Mouse (Mus musculus) brain, embryonic 14.5 days (tissue): ENCODE results near the gene Dapk2. TPM values are rescaled to one million over a fixed set of nuclear protein-coding genes. Genes with fewer than 3 reads are reported as not detected.
A peak's percentile ranks its signal among the peaks of the same experiment; 100 is the strongest.

ENCODE experiments used
- DNase-seq: peaks from one replicate; pipeline ENCODE4 v3.0.0-alpha.2; 2011; ENCODE audit warnings: low read depth
- CTCF ChIP-seq: fragments of 200-500 bp; IDR thresholded peaks from 2 replicates; pipeline ENCODE4 v1.5.1; 2012; ENCODE audit warnings: inconsistent platforms, mild to moderate bottlenecking, moderate library complexity, borderline replicate concordance; ENCODE audit not compliant: insufficient read depth, insufficient read length; ENCODE audit errors: extremely low read depth
- POLR2A ChIP-seq: fragments of 200-500 bp; IDR thresholded peaks from 2 replicates; pipeline ENCODE4 v1.6.1; 2012; ENCODE audit warnings: mild to moderate bottlenecking, inconsistent platforms, borderline replicate concordance; ENCODE audit not compliant: poor library complexity, insufficient read depth, insufficient read length, severe bottlenecking; ENCODE audit errors: extremely low read depth
- polyA plus RNA-seq: library from polyadenylated mRNA; depleted of rRNA; stranded (reverse); fragments of >200 nt; gene quantifications from 2 replicates; pipeline ENCODE4 v1.2.3, GENCODE M21; 2012

The Dapk2 gene
- polyA plus RNA-seq, 1 experiment: 1.1 TPM

DNA sequence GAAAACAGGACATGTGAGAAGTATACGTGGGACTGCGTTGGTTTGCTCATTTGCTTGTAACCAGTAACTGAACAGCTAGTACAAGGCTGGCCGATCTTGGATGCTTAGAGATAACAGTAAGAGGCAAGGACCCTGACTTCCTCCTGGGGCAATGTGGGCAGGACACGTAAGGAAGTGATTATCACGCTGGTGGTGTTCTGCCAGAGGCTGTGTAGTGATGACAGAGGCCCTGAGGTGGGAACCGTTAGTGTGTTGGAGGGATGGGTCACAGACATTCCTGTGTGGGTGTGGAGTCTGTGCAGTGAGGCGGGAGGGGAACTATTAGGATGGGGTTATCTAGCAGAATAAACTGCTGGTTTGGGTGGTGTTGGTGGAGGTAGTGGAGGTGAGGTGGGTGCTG is 81.2 kb downstream of the Dapk2 start:
- DNase-seq: no peak
- TF ChIP-seq CTCF (no peak), POLR2A (no peak)

DNA sequence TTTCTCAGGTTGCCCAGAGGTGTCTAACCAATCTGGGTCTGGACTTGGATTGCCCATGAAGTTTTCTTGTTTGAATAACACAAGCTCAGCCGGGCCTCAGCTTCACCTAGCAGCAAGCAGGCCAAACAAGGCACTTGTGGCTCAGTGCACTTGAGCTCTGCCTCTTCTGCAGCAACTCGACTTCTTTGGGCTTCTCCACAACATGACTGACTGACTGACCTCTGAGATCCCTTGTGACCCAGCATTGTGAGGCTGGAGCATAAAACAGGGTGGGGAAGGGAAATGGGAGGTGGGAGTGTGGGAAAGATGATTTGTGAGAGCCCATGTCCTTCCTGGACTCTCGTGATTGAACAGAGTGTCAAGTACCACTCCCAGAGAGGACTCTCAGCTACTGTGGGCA is 81.7 kb downstream of the Dapk2 start:
- TF ChIP-seq POLR2A (no peak), CTCF (no peak)
- DNase-seq: no peak

DNA sequence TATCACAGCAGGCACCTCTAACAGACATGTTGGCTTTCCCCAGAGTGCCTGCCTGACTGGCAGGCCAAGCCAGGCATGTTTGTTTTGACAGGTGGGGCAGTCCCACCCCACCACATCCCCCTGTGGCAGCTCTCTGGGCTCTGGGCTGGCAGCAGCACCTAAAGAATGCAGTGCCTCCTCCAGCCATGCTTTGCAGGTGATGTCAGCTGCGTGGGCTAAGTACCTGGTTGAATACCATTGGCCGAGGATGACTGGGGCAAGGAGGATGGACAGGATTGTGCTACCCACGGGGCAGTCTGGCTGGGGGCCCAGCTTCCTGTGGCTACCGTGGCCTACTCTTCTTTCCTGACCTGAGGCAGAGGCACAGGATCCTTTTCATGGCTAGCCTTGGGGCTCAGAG is 82.5 kb downstream of the Dapk2 start:
- TF ChIP-seq CTCF (no peak), POLR2A (no peak)
- DNase-seq: no peak

GRCm38 (mm10) chr9:66240991-66241390 is 83.0 kb downstream of the Dapk2 start:
- TF ChIP-seq CTCF (peak; percentile 70; the same call in 1 of the 2 replicates), POLR2A (no peak)
- peak; percentile 51 for DNase-seq

GRCm38 (mm10) chr9:66241722-66242121 is 83.7 kb downstream of the Dapk2 start:
- DNase-seq: no peak
- TF ChIP-seq POLR2A (no peak), CTCF (no peak)

DNA sequence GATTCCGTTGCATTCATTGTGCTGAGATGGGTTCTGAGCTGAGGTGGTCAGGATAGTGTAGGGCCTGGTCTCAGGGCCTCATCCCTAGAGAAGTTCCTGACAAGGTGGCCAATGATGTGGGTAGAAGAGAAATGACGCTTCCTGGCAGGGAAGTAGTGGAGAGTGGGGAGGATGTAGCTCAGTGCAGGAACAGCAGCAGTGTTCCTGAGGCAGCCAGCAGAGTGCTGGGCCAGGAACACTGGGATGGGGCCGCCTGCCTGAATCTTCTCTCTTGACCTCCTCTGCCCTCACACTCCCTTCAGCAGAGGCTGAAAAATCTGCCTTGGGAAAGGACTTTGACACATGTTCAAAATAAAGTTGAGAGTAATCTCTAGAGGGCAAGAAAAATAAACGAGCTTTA is 85.2 kb downstream of the Dapk2 start:
- DNase-seq: no peak
- TF ChIP-seq CTCF: no peak
- TF ChIP-seq POLR2A: no peak

GRCm38 (mm10) chr9:66244079-66244478 is 86.1 kb downstream of the Dapk2 start:
- no peak for TF ChIP-seq CTCF
- TF ChIP-seq POLR2A: no peak
- no peak for DNase-seq

GRCm38 (mm10) chr9:66245707-66246106 is 87.7 kb downstream of the Dapk2 start:
- DNase-seq: no peak
- TF ChIP-seq CTCF: no peak
- no peak for TF ChIP-seq POLR2A

- no peak for TF ChIP-seq POLR2A
- TF ChIP-seq CTCF: no peak
- DNase-seq: peak; percentile 25
These were observed 91.3 kb downstream of the Dapk2 start for GRCm38 (mm10) chr9:66249281-66249680.

GRCm38 (mm10) chr9:66251159-66251691 is 93.2 kb downstream of the Dapk2 start:
- no peak for DNase-seq
- no peak for TF ChIP-seq CTCF
- TF ChIP-seq POLR2A: no peak

- DNase-seq: no peak
- TF ChIP-seq POLR2A (no peak), CTCF (no peak)
These were observed 103.7 kb downstream of the Dapk2 start for GRCm38 (mm10) chr9:66261741-66262140.

DNA sequence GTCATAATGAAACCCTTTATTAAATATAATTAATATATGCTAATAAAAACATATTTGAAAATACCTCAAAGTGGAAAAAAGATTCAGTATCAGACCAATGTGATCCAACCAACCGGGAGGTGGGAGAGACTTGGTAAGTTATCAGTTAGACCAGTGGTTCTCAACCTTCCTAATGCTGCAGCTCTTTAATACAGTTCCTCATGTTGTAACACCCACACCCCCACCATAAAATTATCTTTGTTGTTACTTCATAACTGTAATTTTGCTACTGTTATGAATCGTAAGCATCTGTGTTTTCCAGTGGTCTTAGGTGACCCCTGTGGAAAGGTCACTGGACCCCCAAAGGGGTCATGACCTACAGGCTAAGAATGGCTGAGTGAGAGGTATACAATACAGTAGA is 105.7 kb downstream of the Dapk2 start:
- no peak for DNase-seq
- TF ChIP-seq CTCF: no peak
- TF ChIP-seq POLR2A: no peak
